Mouse (Mus musculus) spleen, adult 2 months (tissue): ENCODE measurements around the gene Ptch1.

ENCODE experiments used
- CTCF ChIP-seq: fragments of 200-500 bp; IDR thresholded peaks from 2 replicates; pipeline ENCODE4 v1.5.1; 2011; ENCODE audit warnings: mild to moderate bottlenecking, inconsistent platforms; ENCODE audit not compliant: insufficient read depth, insufficient read length, insufficient replicate concordance; ENCODE audit errors: extremely low read depth
- POLR2A ChIP-seq: fragments of 200-500 bp; IDR thresholded peaks from 2 replicates; pipeline ENCODE4 v1.6.1; 2011; ENCODE audit warnings: low read depth, low read length, inconsistent platforms

DNA sequence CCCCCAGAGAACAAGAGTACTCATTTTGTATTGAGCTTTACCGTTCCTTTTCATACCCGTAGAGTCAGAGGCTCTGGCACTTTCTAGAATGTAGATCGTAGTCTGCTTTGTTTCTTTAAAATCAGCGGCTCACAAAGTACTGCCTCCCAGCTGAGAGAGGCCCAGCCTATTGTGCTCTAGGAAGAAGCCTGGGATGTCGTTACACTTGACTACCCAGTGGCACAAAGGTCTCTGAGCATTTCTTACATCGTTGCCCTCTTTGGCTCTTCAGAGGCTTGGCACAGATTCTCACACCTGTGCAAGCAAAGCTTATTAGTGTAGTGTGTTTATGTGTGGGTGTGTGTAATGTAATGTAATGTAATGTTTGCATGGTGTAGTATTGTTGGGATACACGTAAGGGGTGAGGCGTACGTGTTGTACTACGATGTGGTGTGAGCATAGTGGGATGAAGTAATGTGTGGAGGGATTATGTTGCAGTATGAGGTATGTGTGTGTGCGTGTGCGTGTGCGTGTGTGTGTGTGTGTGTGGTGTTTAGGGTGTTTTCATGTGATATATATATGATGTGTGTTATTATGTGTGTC, 20.2 kb upstream of the Ptch1 start:
- no peak for TF ChIP-seq CTCF
- no peak for TF ChIP-seq POLR2A
